Mouse (Mus musculus) lung, postnatal 0 days (tissue): Measurements from ENCODE around the gene Pgk1. TPM values are rescaled to one million over a fixed set of nuclear protein-coding genes. Genes with fewer than 3 reads are reported as not detected.

Experiments
- ATAC-seq: fragments of 200-750 bp; cut with Nextera tagmentation; 2 replicates; pipeline ENCODE4 v1.8.0; 2017; ENCODE audit warnings: moderate library complexity
- DNase-seq: peaks from one replicate; pipeline ENCODE4 v3.0.0-alpha.2; 2016; ENCODE audit warnings: low spot score
- H3K27ac ChIP-seq: fragments of 300-500 bp; sonication (generic); 2 replicates; pipeline ENCODE4 v1.5.1; 2014; ENCODE audit warnings: antibody characterized with exemption, mild to moderate bottlenecking, low read length, mixed read lengths
- H3K27me3 ChIP-seq: fragments of 300-500 bp; sonication (generic); replicated peaks from 2 replicates; pipeline ENCODE4 v1.6.1; 2014; ENCODE audit warnings: low read length, mixed read lengths; ENCODE audit not compliant: insufficient read depth
- H3K36me3 ChIP-seq: fragments of 300-500 bp; sonication (generic); 2 replicates; pipeline ENCODE4 v1.6.1; 2014; ENCODE audit warnings: low read length, mixed read lengths; ENCODE audit not compliant: insufficient read depth
- H3K4me1 ChIP-seq: fragments of 300-500 bp; sonication (generic); 2 replicates; pipeline ENCODE4 v1.6.1; 2014; ENCODE audit warnings: antibody characterized with exemption, low read depth, low read length, mixed read lengths; ENCODE audit not compliant: insufficient read depth
- H3K4me2 ChIP-seq: fragments of 300-500 bp; sonication (generic); replicated peaks from 2 replicates; pipeline ENCODE4 v1.6.1; 2014; ENCODE audit warnings: low read depth, mild to moderate bottlenecking, low read length, moderate library complexity, mixed read lengths
- H3K4me3 ChIP-seq: fragments of 300-500 bp; sonication (generic); 2 replicates; pipeline ENCODE4 v1.5.1; 2014; ENCODE audit warnings: low read depth, low read length
- H3K9ac ChIP-seq: fragments of 300-500 bp; sonication (generic); replicated peaks from 2 replicates; pipeline ENCODE4 v1.6.1; 2014; ENCODE audit warnings: low read depth, mild to moderate bottlenecking
- H3K9me3 ChIP-seq: fragments of 300-500 bp; sonication (generic); 2 replicates; pipeline ENCODE4 v1.6.1; 2016; ENCODE audit warnings: low read length, mixed read lengths
- CTCF ChIP-seq: IDR thresholded peaks from 2 replicates; pipeline ENCODE4 v1.5.1; 2016; ENCODE audit warnings: antibody characterized with exemption, mild to moderate bottlenecking
- EP300 ChIP-seq: IDR thresholded peaks from 2 replicates; pipeline ENCODE4 v1.6.1; 2016; ENCODE audit warnings: antibody characterized with exemption, mild to moderate bottlenecking, control low read depth
- WGBS: fragments of 180-500 bp; shearing (Covaris S2); extraction: QIAGEN DNeasy Blood & Tissue Kit; methylation state at CpG from one replicate; pipeline ENCODE4 v1.1.7; 2014; 5-methylcytosine and 5-hydroxymethylcytosine counted together
- polyA plus RNA-seq: library from polyadenylated mRNA; unstranded; fragments of >200 nt; fragmentation: Nextera tagmentation; extraction: Ambion mirVana; gene quantifications from 2 replicates; pipeline ENCODE4 v1.2.1, GENCODE M21; 2015

The Pgk1 gene
- polyA plus RNA-seq, 1 experiment from 2014 or later: 79.2 TPM

DNA sequence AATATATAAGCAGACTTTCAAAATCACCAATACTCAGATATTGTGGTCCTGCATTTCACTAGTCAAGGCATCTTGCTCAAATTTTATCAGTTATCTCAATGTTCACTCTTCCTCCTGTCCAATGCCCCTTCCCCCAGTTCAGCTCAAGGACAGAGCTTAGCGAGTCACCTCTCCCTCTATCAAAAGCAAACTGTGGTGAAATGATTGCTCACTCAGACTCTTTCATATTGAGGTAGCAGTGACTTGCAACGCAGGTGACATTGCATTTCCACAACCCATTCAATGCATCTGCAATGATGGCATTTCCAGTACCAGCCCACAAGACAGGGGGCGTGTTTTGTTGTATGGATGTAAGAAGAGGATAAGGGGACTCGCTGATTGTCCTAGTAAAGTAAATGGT, 31.0 kb upstream of the Pgk1 start:
- no peak for DNase-seq
- ATAC-seq: no peak
- Histone ChIP-seq H3K4me1 (no peaks in the 10 kb centered on the region), H3K9me3 (no peaks in the 10 kb centered on the region), H3K4me2 (no peak overlapping the region), H3K36me3 (no peaks in the 10 kb centered on the region), H3K27me3 (no peaks in the 10 kb centered on the region), H3K9ac (no peak overlapping the region), H3K4me3 (no peak overlapping the region), H3K27ac (no peak overlapping the region)
- 64% methylated on average over 4 of the region's 4 CpGs for WGBS
- TF ChIP-seq EP300 (no peak), CTCF (no peak)

DNA sequence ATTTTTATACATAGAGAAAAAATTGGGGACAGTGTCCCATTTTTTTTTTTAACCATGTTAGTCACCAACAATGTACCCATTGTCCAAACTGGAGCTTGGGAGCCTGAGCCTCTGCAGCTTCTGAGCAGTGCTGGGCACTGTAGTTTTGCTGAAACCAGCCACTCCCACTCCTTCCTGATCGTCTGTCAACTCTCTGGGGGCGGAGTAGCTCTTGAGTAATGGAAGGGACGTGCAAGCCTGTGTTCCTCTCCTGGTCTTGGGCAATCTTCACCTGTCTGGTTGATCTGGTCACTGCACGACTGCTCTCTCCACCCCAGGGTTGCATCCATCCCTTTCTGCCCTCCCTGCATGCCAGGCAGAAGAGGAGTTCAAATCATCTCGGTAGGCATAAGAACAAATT, 22.9 kb upstream of the Pgk1 start:
- H3K27me3 ChIP-seq: no peaks in the 10 kb centered on the region
- WGBS: 37% methylated on average over 5 of the region's 5 CpGs
- TF ChIP-seq CTCF: no peak
- no peak for TF ChIP-seq EP300
- peak; percentile 65 for DNase-seq
- no peaks in the 10 kb centered on the region for H3K4me1 ChIP-seq
- ATAC-seq: peak; percentile 69
- no peak overlapping the region for H3K4me2 ChIP-seq
- no peaks in the 10 kb centered on the region for H3K9me3 ChIP-seq
- H3K27ac ChIP-seq: no peak overlapping the region
- no peak overlapping the region for H3K9ac ChIP-seq
- H3K36me3 ChIP-seq: no peaks in the 10 kb centered on the region
- no peak overlapping the region for H3K4me3 ChIP-seq

DNA sequence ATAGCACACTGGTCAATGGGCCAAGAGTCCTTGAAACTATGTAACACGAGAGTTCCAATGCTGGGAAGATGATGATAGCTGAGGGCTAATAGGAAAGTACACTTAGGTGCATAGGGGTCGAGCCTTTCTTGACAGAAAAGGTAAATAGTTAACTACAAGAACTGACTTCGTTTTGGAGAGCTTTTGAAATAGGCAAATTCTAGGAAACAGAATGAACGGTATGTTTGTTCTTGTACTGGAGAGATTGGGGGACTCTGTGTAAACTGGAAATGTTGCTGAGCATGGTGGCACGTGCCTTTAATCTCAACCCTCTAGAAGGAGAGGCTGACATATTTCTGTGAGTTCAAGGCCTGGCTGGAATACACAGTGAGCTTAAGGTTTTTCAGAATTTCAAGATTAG, 22.3 kb upstream of the Pgk1 start:
- WGBS: 47% methylated on average over 5 of the region's 5 CpGs
- Histone ChIP-seq H3K27ac (no peak overlapping the region), H3K9me3 (no peaks in the 10 kb centered on the region), H3K4me2 (no peak overlapping the region), H3K9ac (no peak overlapping the region), H3K4me1 (no peaks in the 10 kb centered on the region), H3K36me3 (no peaks in the 10 kb centered on the region), H3K4me3 (no peak overlapping the region), H3K27me3 (no peaks in the 10 kb centered on the region)
- TF ChIP-seq EP300 (peak; percentile 68), CTCF (no peak)
- DNase-seq (peak; percentile 37), ATAC-seq (peak; percentile 79)

- H3K4me1 ChIP-seq: no peaks in the 10 kb centered on the region
- WGBS: 22% methylated on average over 1 of the region's 1 CpGs
Observed at GRCm38 (mm10) chrX:106165089-106165488, 21.8 kb upstream of the Pgk1 start.

DNA sequence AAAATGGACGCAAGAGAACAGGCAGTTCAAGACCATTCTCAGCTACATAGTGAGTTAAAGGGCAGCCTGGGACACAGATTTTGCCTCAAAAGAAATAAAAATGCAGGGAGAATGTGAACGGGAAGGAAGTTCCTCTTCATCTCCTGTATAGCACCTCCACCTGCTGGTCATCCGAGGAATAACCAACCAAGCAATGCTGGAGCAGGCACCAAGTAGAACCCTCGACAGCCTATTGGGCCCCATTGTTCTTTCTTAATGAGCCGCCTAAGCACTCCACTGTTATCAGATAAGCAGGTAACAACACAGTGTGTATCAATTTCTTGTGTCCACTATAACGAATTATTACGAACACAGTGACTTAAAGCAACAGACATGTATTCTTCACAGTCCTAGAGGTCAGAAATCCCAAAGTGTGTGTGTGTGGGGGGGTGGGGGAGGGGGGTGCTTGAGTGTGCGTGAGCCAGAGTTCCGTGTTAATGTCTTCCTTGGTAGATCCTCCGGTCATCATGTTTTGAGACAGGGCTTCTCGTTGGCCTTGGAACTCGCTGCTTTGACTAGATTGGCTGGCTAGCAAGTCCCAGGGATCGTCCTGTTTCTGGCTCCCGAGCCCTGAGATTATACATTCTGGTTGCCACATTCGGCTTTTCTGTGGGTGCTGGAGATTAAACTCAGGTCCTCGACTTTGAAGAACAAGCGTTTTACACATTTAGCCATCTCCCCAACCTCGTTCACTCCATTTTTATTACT, 15.6 kb upstream of the Pgk1 start:
- no peak overlapping the region for H3K27ac ChIP-seq
- TF ChIP-seq CTCF: peak; percentile 81
- TF ChIP-seq EP300: no peak
- H3K9me3 ChIP-seq: no peaks in the 10 kb centered on the region
- no peak overlapping the region for H3K9ac ChIP-seq
- no peaks in the 10 kb centered on the region for H3K36me3 ChIP-seq
- 19% methylated on average over 18 of the region's 18 CpGs for WGBS
- H3K4me2 ChIP-seq: peak overlapping the region; percentile 39
- DNase-seq (peak; percentile 71), ATAC-seq (peak; percentile 84)
- H3K27me3 ChIP-seq: no peaks in the 10 kb centered on the region
- peak overlapping the region; percentile 23; the same call in 1 of the 2 replicates for H3K4me3 ChIP-seq
- H3K4me1 ChIP-seq: no peaks in the 10 kb centered on the region

More at GRCm38 (mm10) chrX:106165089-106165488, 21.8 kb upstream of the Pgk1 start:
- no peaks in the 10 kb centered on the region for H3K27me3 ChIP-seq
- H3K4me2 ChIP-seq: no peak overlapping the region
- ATAC-seq: peak; percentile 60
- peak; percentile 39 for DNase-seq
- H3K9me3 ChIP-seq: no peaks in the 10 kb centered on the region
- no peak overlapping the region for H3K27ac ChIP-seq
- no peak overlapping the region for H3K9ac ChIP-seq
- no peak overlapping the region for H3K4me3 ChIP-seq
- no peaks in the 10 kb centered on the region for H3K36me3 ChIP-seq
- no peak for TF ChIP-seq EP300
- peak; percentile 55 for TF ChIP-seq CTCF

GRCm38 (mm10) chrX:106171853-106172154, 15.1 kb upstream of the Pgk1 start:
- H3K27me3 ChIP-seq: no peaks in the 10 kb centered on the region
- no peaks in the 10 kb centered on the region for H3K36me3 ChIP-seq
- ATAC-seq: peak; percentile 65
- peak overlapping the region; percentile 23; the same call in 1 of the 2 replicates for H3K4me3 ChIP-seq
- H3K9me3 ChIP-seq: no peaks in the 10 kb centered on the region
- H3K4me1 ChIP-seq: no peaks in the 10 kb centered on the region
- H3K9ac ChIP-seq: no peak overlapping the region
- DNase-seq: peak; percentile 28
- peak overlapping the region; percentile 39; the same call in 1 of the 2 replicates for H3K4me2 ChIP-seq
- WGBS: 44% methylated on average over 5 of the region's 6 CpGs
- TF ChIP-seq CTCF (no peak), EP300 (no peak)
- no peak overlapping the region for H3K27ac ChIP-seq

DNA sequence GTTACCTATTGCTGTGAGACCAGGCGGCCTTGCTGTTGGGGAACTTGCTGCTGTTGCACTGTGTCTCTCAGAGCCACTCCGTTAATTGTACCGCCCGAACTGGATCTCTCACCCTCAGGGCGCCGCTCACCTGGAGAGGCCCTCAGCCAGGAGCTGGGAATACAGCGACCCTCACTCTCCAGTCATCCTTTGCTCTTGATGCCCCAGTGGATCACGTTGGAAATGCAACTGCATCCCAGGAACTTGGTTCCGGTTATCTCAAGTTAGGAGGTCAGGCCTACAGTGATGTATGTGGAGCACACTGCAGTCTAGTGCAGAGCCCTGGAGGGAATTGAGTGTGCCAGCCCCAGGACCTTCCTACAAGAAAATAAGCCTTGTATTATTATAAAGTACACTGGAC, 10.6 kb upstream of the Pgk1 start:
- Histone ChIP-seq H3K9ac (no peak overlapping the region), H3K4me1 (no peaks in the 10 kb centered on the region), H3K27me3 (no peaks in the 10 kb centered on the region), H3K4me2 (no peak overlapping the region), H3K27ac (no peak overlapping the region), H3K4me3 (no peak overlapping the region), H3K9me3 (no peaks in the 10 kb centered on the region), H3K36me3 (no peaks in the 10 kb centered on the region)
- DNase-seq (no peak), ATAC-seq (no peak)
- 50% methylated on average over 9 of the region's 9 CpGs for WGBS
- no peak for TF ChIP-seq EP300
- TF ChIP-seq CTCF: no peak
